Mouse (Mus musculus) small intestine, adult 2 months (tissue): ENCODE results near the gene Mob4. TPM values are rescaled to one million over a fixed set of nuclear protein-coding genes. Genes with fewer than 3 reads are reported as not detected.

Experiments
- H3K27ac ChIP-seq: fragments of 200-500 bp; 2 replicates; pipeline ENCODE4 v1.5.1; 2012; ENCODE audit warnings: low read depth, low read length, control low read depth, inconsistent platforms; ENCODE audit not compliant: insufficient read depth
- H3K27me3 ChIP-seq: fragments of 200-500 bp; 2 replicates; pipeline ENCODE4 v1.6.1; 2012; ENCODE audit warnings: mild to moderate bottlenecking, moderate library complexity, low read length, inconsistent platforms; ENCODE audit not compliant: control insufficient read depth, insufficient read depth
- H3K36me3 ChIP-seq: fragments of 200-500 bp; 2 replicates; pipeline ENCODE4 v1.6.1; 2012; ENCODE audit warnings: mild to moderate bottlenecking, low read length, control low read depth, inconsistent platforms; ENCODE audit not compliant: control insufficient read depth, insufficient read depth
- H3K4me1 ChIP-seq: fragments of 200-500 bp; 2 replicates; pipeline ENCODE4 v1.6.1; 2012; ENCODE audit warnings: low read length, inconsistent platforms, mixed read lengths; ENCODE audit not compliant: control insufficient read depth, insufficient read depth, insufficient read length
- H3K4me3 ChIP-seq: fragments of 200-500 bp; 2 replicates; pipeline ENCODE4 v1.5.1; 2012; ENCODE audit warnings: low read depth, mild to moderate bottlenecking, control low read depth, inconsistent platforms, low read length, moderate library complexity
- CTCF ChIP-seq: fragments of 200-500 bp; IDR thresholded peaks from 2 replicates; pipeline ENCODE4 v1.5.1; 2012; ENCODE audit warnings: low read depth, mild to moderate bottlenecking, control low read depth, inconsistent platforms, low read length, moderate library complexity, mixed read lengths; ENCODE audit not compliant: insufficient replicate concordance, insufficient read length; ENCODE audit errors: extremely low read depth
- POLR2A ChIP-seq: fragments of 200-500 bp; IDR thresholded peaks from 2 replicates; pipeline ENCODE4 v1.6.1; 2012; ENCODE audit warnings: low read depth, mild to moderate bottlenecking, control low read depth, inconsistent platforms, low read length, moderate library complexity
- WGBS: fragments of 180-500 bp; shearing (Covaris S2); methylation state at CpG from one replicate; pipeline ENCODE4 v1.1.7; 2018; 5-methylcytosine and 5-hydroxymethylcytosine counted together
- polyA plus RNA-seq: library from polyadenylated mRNA; depleted of rRNA; stranded (reverse); fragments of >200 nt; gene quantifications from 2 replicates; pipeline ENCODE4 v1.2.3, GENCODE M21; 2012

Gene Mob4
- polyA plus RNA-seq, 1 experiment, result 2.8 TPM

DNA sequence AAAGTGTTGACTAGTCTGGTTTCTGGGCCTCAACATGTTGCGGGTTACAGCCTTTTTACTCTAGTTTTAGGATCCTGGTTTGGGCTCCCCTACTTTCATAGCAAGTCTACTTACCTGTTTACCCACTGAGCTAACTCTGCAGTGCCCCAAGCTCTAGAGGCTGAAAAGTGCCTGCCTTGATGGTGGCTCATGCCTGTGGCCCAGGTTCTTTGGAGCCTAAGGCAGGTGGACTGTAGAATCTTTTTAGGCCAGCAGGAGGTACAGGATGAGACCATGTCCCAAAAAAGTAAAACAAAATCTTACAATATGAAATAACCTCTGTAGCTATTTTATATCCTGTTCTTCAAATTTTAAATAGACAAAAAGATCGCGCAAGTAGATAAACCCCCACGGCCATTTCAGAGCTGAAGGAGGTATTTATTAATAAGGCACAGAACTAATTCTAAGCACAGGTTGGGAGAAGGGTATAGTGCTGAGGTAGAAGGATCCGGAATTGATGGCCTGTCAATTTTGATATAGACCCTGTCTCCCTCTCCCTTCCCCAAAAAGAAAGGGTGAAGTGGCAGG is 41.5 kb upstream of the Mob4 start:
- Histone ChIP-seq H3K27me3 (no peaks in the 10 kb centered on the region), H3K27ac (no peak overlapping the region), H3K36me3 (peaks cover 15% of the 10 kb centered on the region), H3K4me3 (peak overlapping the region; percentile 44), H3K4me1 (no peaks in the 10 kb centered on the region)
- 36% methylated on average over 5 of the region's 5 CpGs for WGBS
- TF ChIP-seq POLR2A (no peak), CTCF (no peak)

DNA sequence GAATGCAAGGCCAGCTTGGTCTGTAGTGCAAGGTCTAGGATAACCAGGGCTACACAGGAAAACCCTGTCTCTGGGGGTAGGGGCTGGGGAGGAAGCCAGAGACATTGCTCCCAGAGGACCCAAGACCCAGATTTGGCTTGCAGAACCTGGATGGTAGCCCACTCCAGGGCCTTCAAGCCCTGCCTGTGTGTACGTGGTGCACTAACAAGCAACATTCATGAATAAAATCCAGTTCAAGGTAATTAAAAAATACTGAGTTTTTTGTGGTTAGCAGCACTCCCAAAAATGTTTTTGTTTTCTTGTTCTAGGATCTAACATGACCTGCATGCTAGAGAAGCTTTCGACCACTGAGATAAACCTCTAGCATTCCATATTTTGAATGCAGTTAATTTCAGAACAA is 39.0 kb upstream of the Mob4 start:
- no peak for TF ChIP-seq CTCF
- TF ChIP-seq POLR2A, result no peak
- Histone ChIP-seq H3K27ac (no peak overlapping the region), H3K4me3 (no peak overlapping the region), H3K27me3 (no peaks in the 10 kb centered on the region), H3K4me1 (no peaks in the 10 kb centered on the region), H3K36me3 (peaks cover 9% of the 10 kb centered on the region)
- 95% methylated on average over 2 of the region's 2 CpGs for WGBS

DNA sequence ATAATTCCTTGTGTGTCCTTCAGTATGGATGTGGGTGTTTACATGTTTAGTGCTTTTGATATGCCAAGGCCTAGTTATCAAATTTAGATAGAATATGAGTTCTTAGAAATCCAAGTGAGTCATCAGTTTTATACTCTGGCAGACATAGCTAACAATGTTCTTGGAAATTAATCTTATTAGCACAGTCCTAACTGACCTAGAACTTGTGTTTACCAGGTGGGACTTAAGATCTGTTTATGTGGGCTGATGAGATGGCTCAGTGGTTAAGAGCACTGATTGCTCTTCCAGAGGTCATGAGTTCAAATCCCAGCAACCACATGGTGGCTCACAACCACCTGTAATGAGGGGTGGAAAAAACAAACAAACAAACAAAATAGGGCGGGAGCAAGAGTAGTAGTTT is 38.6 kb upstream of the Mob4 start:
- H3K4me3 ChIP-seq, result no peak overlapping the region
- no peak overlapping the region for H3K27ac ChIP-seq
- 66% methylated on average over 1 of the region's 1 CpGs for WGBS
- no peaks in the 10 kb centered on the region for H3K27me3 ChIP-seq
- H3K36me3 ChIP-seq, result peaks cover 9% of the 10 kb centered on the region
- H3K4me1 ChIP-seq, result no peaks in the 10 kb centered on the region
- no peak for TF ChIP-seq POLR2A
- no peak for TF ChIP-seq CTCF

DNA sequence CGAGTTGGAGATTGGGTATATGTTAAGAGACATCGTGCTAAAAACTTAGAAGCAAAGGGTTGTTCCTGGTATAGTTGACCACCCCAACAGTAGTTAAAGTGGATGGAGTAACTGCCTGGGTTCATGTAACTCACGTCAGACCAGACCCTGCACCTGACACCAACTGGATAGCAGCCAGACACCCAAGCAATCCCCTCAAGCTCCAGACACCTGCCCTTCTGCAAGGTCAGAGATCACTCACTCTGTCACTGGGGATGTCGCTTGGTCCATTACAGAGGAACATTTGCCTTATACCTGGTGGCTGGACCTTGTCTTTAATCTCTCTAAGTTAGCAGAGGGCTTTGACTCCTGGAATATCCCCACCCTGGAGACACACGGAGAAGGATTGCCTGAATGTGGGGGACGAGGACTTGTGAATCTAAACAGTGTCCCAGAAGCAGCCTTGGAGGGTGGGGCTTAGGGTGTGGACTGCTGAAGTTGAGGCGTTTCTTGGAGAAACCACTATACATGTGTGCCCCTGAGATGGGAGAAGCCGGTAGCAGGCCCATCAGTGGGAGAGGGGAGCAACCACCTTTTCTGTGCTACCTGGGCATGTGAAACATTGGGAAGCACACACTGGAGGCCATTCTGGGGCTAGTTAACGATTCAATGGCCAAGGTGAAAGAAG is 24.0 kb upstream of the Mob4 start:
- Histone ChIP-seq H3K27me3 (no peaks in the 10 kb centered on the region), H3K27ac (no peak overlapping the region), H3K4me3 (no peak overlapping the region), H3K4me1 (no peaks in the 10 kb centered on the region), H3K36me3 (no peaks in the 10 kb centered on the region)
- WGBS, result 84% methylated on average over 9 of the region's 9 CpGs
- no peak for TF ChIP-seq CTCF
- no peak for TF ChIP-seq POLR2A

- Histone ChIP-seq H3K4me3 (no peak overlapping the region), H3K36me3 (no peaks in the 10 kb centered on the region), H3K27me3 (no peaks in the 10 kb centered on the region), H3K4me1 (no peaks in the 10 kb centered on the region), H3K27ac (no peak overlapping the region)
- WGBS, result 91% methylated on average over 1 of the region's 1 CpGs
- TF ChIP-seq POLR2A, result no peak
- no peak for TF ChIP-seq CTCF
These were observed 23.4 kb upstream of the Mob4 start for GRCm38 (mm10) chr1:55107644-55108043.

DNA sequence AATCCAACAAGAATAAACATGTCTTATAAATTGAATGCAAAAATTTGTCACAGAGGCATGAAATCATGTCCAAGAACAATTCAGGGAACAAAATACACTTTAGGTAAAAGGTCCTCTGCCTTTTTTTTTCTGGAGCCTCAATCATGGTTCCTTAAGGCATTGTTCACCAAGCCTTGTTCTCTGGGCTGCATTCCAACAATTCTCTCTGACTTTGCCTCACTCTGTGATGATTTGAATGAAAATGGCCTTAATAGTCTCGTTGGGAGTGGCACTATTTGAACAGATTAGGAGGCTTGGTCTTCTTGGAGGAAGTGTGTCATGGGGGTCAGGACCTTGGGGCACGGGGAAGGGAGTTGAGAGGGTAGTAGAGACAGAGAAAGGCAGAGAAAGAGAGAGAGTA is 22.6 kb upstream of the Mob4 start:
- Histone ChIP-seq H3K4me3 (no peak overlapping the region), H3K27me3 (no peaks in the 10 kb centered on the region), H3K4me1 (no peaks in the 10 kb centered on the region), H3K27ac (no peak overlapping the region), H3K36me3 (no peaks in the 10 kb centered on the region)
- 25% methylated on average over 2 of the region's 2 CpGs for whole genome bisulfite sequencing
- TF ChIP-seq CTCF, result no peak
- no peak for TF ChIP-seq POLR2A

GRCm38 (mm10) chr1:55109066-55109766 is 21.8 kb upstream of the Mob4 start:
- Histone ChIP-seq H3K27ac (no peak overlapping the region), H3K4me1 (no peaks in the 10 kb centered on the region), H3K4me3 (no peak overlapping the region), H3K27me3 (no peaks in the 10 kb centered on the region), H3K36me3 (no peaks in the 10 kb centered on the region)
- WGBS, result 95% methylated on average over 4 of the region's 4 CpGs
- no peak for TF ChIP-seq CTCF
- no peak for TF ChIP-seq POLR2A
